9 mouse cellular contexts compared by ENCODE assay signal in the genomic region with DNA sequence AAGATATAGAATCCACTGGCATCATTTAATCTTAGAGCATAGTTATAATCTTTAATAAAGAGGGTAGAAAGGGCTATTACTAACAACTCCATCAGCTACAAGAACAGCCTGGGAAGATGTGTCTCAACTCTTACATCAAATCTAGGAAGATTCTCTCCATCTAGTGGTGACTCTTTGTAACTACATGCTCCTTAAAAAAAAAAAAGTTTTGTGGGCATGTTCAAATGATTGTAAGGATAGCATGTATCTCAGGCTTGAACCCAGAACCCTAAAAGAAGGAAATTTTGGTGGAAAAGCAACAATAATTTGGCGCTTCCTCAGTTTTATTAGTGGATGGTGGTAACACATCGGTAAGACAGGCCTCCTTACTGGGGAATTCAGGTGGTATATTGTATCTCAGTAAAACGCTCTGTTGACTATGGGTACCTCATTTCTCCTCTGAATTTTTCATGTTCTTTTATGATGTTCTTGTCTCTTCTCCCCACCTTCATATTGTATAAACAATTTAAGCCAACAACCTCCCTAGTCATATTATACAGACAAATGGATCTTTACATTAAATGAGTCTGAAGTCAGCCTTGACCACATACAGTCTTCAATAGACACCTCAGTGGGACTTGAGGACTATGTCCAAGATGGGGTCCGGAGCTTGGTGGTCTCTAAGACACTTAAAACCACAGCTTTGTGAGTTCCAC. TPM values are rescaled to one million over a fixed set of nuclear protein-coding genes. Genes with fewer than 3 reads are reported as not detected.
A peak's percentile ranks its signal among the peaks of the same experiment; 100 is the strongest.
DNase-seq lines count a peak whose midpoint lies in the region; ATAC-seq lines count a peak whose summit lies in the region.
"Had no signal": no experiment of that assay in that cellular context is flagged by ENCODE, and none has a peak within 500 bp of the region (broad histone marks: within the 10 kb centered on the region; RNA-seq: fewer than 3 reads in every experiment).

No protein-coding gene starts in this region.

- H3K4me2 ChIP-seq in forebrain, embryonic 14.5 days (ENCODE audit: low read length): no peak overlapping the region
- no peak overlapping the region for H3K4me2 ChIP-seq in forebrain, embryonic 16.5 days (ENCODE audit: low read length)

- no peak overlapping the region for H3K27ac ChIP-seq in forebrain, embryonic 14.5 days (ENCODE audit: low read depth, low read length)
- H3K27ac ChIP-seq in forebrain, embryonic 16.5 days (ENCODE audit: low read length): no peak overlapping the region

- H3K27me3 ChIP-seq in forebrain, embryonic 14.5 days (replicated peaks; ENCODE audit: control insufficient read depth, insufficient read depth, low read length): no peaks in the 10 kb centered on the region
- H3K27me3 ChIP-seq in forebrain, embryonic 16.5 days (replicated peaks; ENCODE audit: control insufficient read depth, insufficient read depth, low read length): no peaks in the 10 kb centered on the region

- WGBS in forebrain, embryonic 14.5 days: 45% methylated on average over 4 of the region's 4 CpGs
- 49% methylated on average over 4 of the region's 4 CpGs for WGBS in forebrain, embryonic 16.5 days

- no peak overlapping the region for H3K9ac ChIP-seq in forebrain, embryonic 14.5 days (ENCODE audit: low read length)
- no peak overlapping the region for H3K9ac ChIP-seq in forebrain, embryonic 16.5 days (replicated peaks; ENCODE audit: low read depth, low read length)

- H3K36me3 ChIP-seq in forebrain, embryonic 14.5 days (ENCODE audit: control insufficient read depth, insufficient read depth, low read length): no peaks in the 10 kb centered on the region
- H3K36me3 ChIP-seq in forebrain, embryonic 16.5 days (ENCODE audit: control insufficient read depth, insufficient read depth): no peaks in the 10 kb centered on the region

- ATAC-seq in forebrain, embryonic 14.5 days: 0 out of 2 replicates have a peak, but pooled peaks have one; percentile 23
- ATAC-seq in forebrain, embryonic 16.5 days: no peak; the same call in 1 of the 2 replicates

- H3K4me3 ChIP-seq in forebrain, embryonic 14.5 days (ENCODE audit: low read depth, low read length): no peak overlapping the region
- no peak overlapping the region for H3K4me3 ChIP-seq in forebrain, embryonic 16.5 days (replicated peaks; ENCODE audit: low read length)
- H3K4me3 ChIP-seq: myocyte had no signal

- intact Hi-C loops in heart, postnatal 14 days (cut with DNase I): loop anchor here (2.0 kb wide), 1 partner anchor 200 kb away; no protein-coding TSS in a partner anchor

- peak; percentile 72 for DNase-seq in forebrain, embryonic 14.5 days (ENCODE audit: low spot score)
- peak; percentile 21 for DNase-seq in lung, postnatal 36 days
- no peak for DNase-seq in lung, postnatal 25 days (ENCODE audit: low spot score)
- peak; percentile 27 for DNase-seq in c-Kit-positive CD71-positive TER-119-negative erythroid progenitor cells, embryonic 14.5 days (ENCODE audit: low read depth)
- peak; percentile 81 for DNase-seq in retina, embryonic 14.5 days (ENCODE audit: low spot score)
- DNase-seq in gastrocnemius, postnatal 10 days: no peak
- no peak for DNase-seq in heart, postnatal 14 days

- no peaks in the 10 kb centered on the region for H3K9me3 ChIP-seq in forebrain, embryonic 14.5 days (replicated peaks; ENCODE audit: control insufficient read depth, low read length)
- no peaks in the 10 kb centered on the region for H3K9me3 ChIP-seq in forebrain, embryonic 16.5 days (ENCODE audit: control insufficient read depth, low read length)

- no peaks in the 10 kb centered on the region for H3K4me1 ChIP-seq in forebrain, embryonic 14.5 days (ENCODE audit: control insufficient read depth, insufficient read depth, low read length)
- H3K4me1 ChIP-seq in forebrain, embryonic 16.5 days (replicated peaks; ENCODE audit: control insufficient read depth, insufficient read depth, low read length): no peaks in the 10 kb centered on the region

RNA-seq across cellular contexts. Expression of a gene that starts 40.4 kb away (rescaled TPM):
- 65.8 TPM in 2 replicates for polyA plus RNA-seq in forebrain, embryonic 14.5 days (2014; fragmentation: Nextera tagmentation; extraction: Ambion mirVana)
- polyA plus RNA-seq in forebrain, embryonic 16.5 days (2015; fragmentation: Nextera tagmentation; extraction: Ambion mirVana): 56.8 and 70.4 TPM in 2 replicates
- 10 to 100 TPM; 10.1 to 11.3 TPM for total RNA-seq in gastrocnemius, postnatal 10 days (2021)
- 10 to 100 TPM; 11.6 to 13.5 TPM for total RNA-seq in heart, postnatal 14 days (2021)

RNA-seq across cellular contexts. Expression of a gene that starts 40.4 kb away (rescaled TPM):
- 232 and 242 TPM in 2 replicates for polyA plus RNA-seq in forebrain, embryonic 14.5 days (2014; fragmentation: Nextera tagmentation; extraction: Ambion mirVana)
- polyA plus RNA-seq in forebrain, embryonic 16.5 days (2015; fragmentation: Nextera tagmentation; extraction: Ambion mirVana): 277 and 288 TPM in 2 replicates
- 10 to 100 TPM; 65.3 to 95.1 TPM for total RNA-seq in gastrocnemius, postnatal 10 days (2021)
- 10 to 100 TPM; 66.0 to 69.1 TPM for total RNA-seq in heart, postnatal 14 days (2021)

Comparison
In these comparisons a context has a peak if more than half of its experiments do, and no peak if none do; other contexts are left out.
1. DNase-seq: peak in forebrain, embryonic 14.5 days (single experiment), lung, postnatal 36 days (single experiment), c-Kit-positive CD71-positive TER-119-negative erythroid progenitor cells, embryonic 14.5 days (single experiment) and retina, embryonic 14.5 days (single experiment); none in lung, postnatal 25 days (single experiment), gastrocnemius, postnatal 10 days (single experiment) and heart, postnatal 14 days (0 of 2).